Mouse (Mus musculus): Measurements from ENCODE around the gene Slc4a3. TPM values are rescaled to one million over a fixed set of nuclear protein-coding genes. Genes with fewer than 3 reads are reported as not detected.

Slc4a3 gene
- polyA plus RNA-seq, 1 experiment = 19.2 TPM

GRCm38 (mm10) chr1:75530546-75530945, 15.5 kb upstream of the Slc4a3 start:
- no peak overlapping the region for H3K27ac ChIP-seq (ENCODE audit: control insufficient read depth, insufficient read depth, low read depth, low read length)
- TF ChIP-seq CTCF (IDR thresholded peaks at IDR 0.05; ENCODE audit: control insufficient read depth, insufficient read depth, insufficient replicate concordance, low read depth, low read length) = peak; percentile 13; the same call in 1 of the 2 replicates
- TF ChIP-seq POLR2A (IDR thresholded peaks at IDR 0.05; ENCODE audit: control insufficient read depth, low read depth, low read length) = no peak
- no peak overlapping the region for H3K4me3 ChIP-seq (ENCODE audit: control insufficient read depth, low read depth, low read length)
- H3K36me3 ChIP-seq (ENCODE audit: control insufficient read depth, insufficient read depth, low read length) = peaks cover 1% of the 10 kb centered on the region
- no peaks in the 10 kb centered on the region for H3K27me3 ChIP-seq (ENCODE audit: control insufficient read depth, insufficient read depth, low read length)
- no peaks in the 10 kb centered on the region for H3K4me1 ChIP-seq (ENCODE audit: control insufficient read depth, insufficient read depth, low read length)

DNA sequence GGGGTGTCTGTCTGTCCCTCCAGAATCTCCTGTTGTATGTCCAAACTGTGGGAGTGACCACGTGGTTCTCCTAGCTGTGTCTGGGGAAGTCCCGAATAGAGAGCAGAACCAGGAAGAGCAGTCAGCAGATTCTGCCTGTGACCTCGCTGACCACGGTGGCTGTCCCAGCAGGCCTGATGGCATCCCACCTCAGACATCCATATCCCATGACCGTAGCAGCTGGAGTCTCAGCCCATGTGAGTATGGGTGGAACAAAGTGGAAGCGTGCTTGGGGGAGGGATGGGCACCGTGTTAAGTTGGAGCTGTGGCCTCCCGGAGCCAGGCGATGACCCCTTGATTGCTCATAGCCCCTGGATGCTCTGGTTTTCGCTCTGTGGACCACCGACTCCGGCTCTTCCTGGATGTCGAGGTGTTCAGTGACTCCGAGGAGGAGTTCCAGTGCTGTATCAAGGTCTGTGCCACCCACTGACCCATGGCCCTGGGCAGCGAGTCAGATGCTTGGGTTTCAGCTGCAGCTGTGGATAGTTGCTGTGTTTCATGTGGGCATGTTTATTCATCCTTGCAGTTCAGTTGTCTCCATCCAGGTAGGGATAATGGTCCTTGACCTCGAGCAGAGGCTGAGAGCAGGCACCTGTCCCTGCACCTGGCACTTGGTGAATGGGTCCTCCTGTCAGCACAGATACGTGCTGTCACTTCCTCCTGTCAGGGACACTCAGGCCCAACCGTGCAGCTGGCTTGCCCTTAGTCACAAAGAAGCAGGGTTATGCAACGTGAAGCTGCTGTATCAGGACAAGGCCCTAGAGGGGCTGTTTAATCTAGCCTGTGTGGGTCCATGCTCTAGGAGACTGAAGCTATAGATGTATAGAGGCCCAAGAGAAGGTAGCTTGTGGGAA, 13.5 kb upstream of the Slc4a3 start:
- peaks cover 1% of the 10 kb centered on the region for H3K36me3 ChIP-seq (ENCODE audit: control insufficient read depth, insufficient read depth, low read length)
- TF ChIP-seq CTCF (IDR thresholded peaks at IDR 0.05; ENCODE audit: control insufficient read depth, insufficient read depth, insufficient replicate concordance, low read depth, low read length) (no peak), POLR2A (IDR thresholded peaks at IDR 0.05; ENCODE audit: control insufficient read depth, low read depth, low read length) (no peak)
- no peak overlapping the region for H3K27ac ChIP-seq (ENCODE audit: control insufficient read depth, insufficient read depth, low read depth, low read length)
- no peak overlapping the region for H3K4me3 ChIP-seq (ENCODE audit: control insufficient read depth, low read depth, low read length)
- H3K27me3 ChIP-seq (ENCODE audit: control insufficient read depth, insufficient read depth, low read length) = no peaks in the 10 kb centered on the region
- no peaks in the 10 kb centered on the region for H3K4me1 ChIP-seq (ENCODE audit: control insufficient read depth, insufficient read depth, low read length)

DNA sequence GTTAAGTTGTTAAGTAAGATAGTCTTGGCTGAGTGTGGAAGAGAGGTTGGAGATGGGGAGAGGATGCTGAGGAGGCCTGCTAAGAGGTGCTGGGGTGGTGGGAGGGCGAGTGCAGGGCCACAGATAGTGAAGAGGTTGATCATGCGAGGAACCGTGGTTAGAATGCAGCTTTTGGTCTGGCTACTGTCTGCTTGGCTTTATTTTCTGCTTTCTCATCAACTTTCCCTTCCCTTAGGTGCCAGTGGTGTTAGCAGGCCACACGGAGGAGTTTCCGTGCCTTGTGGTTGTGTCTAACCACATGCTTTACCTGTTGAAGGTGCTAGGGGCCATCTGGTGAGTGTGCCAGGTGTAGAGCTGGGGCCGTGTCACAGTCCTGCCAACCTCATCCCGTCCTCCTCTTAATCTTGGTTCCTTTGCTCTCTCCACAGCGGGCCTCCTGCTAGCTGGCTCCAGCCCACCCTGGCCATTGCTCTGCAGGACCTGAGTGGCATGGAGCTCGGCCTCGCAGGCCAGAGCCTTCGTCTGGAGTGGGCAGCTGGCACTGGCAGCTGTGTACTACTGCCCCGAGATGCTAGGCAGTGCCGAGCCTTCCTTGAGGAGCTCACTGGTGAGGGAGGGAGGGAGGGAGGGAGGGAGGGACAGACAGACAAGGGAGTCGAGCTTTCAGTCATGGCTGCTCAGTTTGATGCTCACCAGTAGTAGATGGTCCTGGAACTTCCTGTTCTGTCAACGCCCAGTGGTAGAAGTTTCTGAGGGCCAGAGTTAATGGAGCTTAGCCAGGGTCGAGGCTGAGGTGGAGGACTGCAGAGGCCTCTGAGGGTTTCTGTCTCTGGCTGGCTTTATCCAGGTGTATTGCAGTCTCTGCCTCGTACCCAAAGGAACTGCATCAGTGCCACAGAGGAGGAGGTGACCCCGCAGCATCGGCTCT, 12.5 kb upstream of the Slc4a3 start:
- Histone ChIP-seq H3K4me3 (ENCODE audit: control insufficient read depth, low read depth, low read length) (no peak overlapping the region), H3K36me3 (ENCODE audit: control insufficient read depth, insufficient read depth, low read length) (peaks cover 1% of the 10 kb centered on the region), H3K4me1 (ENCODE audit: control insufficient read depth, insufficient read depth, low read length) (no peaks in the 10 kb centered on the region), H3K27me3 (ENCODE audit: control insufficient read depth, insufficient read depth, low read length) (no peaks in the 10 kb centered on the region), H3K27ac (ENCODE audit: control insufficient read depth, insufficient read depth, low read depth, low read length) (no peak overlapping the region)
- TF ChIP-seq POLR2A (IDR thresholded peaks at IDR 0.05; ENCODE audit: control insufficient read depth, low read depth, low read length) = no peak
- 0 out of 2 replicates have a peak, but pooled peaks have one; percentile 4 for TF ChIP-seq CTCF (IDR thresholded peaks at IDR 0.05; ENCODE audit: control insufficient read depth, insufficient read depth, insufficient replicate concordance, low read depth, low read length)

GRCm38 (mm10) chr1:75537587-75537986, 8.5 kb upstream of the Slc4a3 start:
- H3K27me3 ChIP-seq (ENCODE audit: control insufficient read depth, insufficient read depth, low read length) = no peaks in the 10 kb centered on the region
- H3K4me3 ChIP-seq (ENCODE audit: control insufficient read depth, low read depth, low read length) = no peak overlapping the region
- TF ChIP-seq POLR2A (IDR thresholded peaks at IDR 0.05; ENCODE audit: control insufficient read depth, low read depth, low read length) (no peak), CTCF (IDR thresholded peaks at IDR 0.05; ENCODE audit: control insufficient read depth, insufficient read depth, insufficient replicate concordance, low read depth, low read length) (no peak)
- H3K27ac ChIP-seq (ENCODE audit: control insufficient read depth, insufficient read depth, low read depth, low read length) = no peak overlapping the region
- no peaks in the 10 kb centered on the region; the same call in 1 of the 2 replicates for H3K36me3 ChIP-seq (ENCODE audit: control insufficient read depth, insufficient read depth, low read length)
- H3K4me1 ChIP-seq (ENCODE audit: control insufficient read depth, insufficient read depth, low read length) = no peaks in the 10 kb centered on the region

DNA sequence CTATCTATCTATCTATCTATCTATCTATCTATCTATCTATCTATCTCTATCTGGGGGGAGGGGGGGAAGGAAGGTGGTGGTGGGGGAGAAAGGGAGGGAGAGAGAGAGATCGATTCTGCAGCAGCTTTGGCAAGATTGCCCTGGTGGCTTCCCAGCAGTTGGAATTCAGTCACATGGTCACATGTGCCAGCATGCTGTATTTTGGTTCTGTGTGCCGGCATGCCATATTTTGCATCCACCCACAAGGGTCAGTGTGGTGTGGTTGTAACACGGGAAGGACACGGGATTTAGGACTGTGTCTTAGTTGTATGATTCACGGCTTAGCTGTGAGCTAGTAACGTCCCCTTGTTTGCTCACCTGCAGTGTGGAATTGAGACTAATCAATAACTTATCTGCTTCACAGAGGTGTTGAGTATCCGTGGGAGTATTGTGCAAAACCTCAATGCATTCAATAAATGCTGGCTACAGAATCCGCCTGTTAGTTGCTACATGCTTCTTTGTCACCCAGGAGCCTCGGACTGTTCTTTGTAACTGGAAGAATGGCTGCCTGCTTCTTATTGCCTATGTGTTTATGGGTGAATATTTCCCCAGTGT, 7.4 kb upstream of the Slc4a3 start:
- TF ChIP-seq CTCF (IDR thresholded peaks at IDR 0.05; ENCODE audit: control insufficient read depth, insufficient read depth, insufficient replicate concordance, low read depth, low read length) = no peak
- Histone ChIP-seq H3K4me1 (ENCODE audit: control insufficient read depth, insufficient read depth, low read length) (no peaks in the 10 kb centered on the region), H3K27ac (ENCODE audit: control insufficient read depth, insufficient read depth, low read depth, low read length) (no peak overlapping the region), H3K27me3 (ENCODE audit: control insufficient read depth, insufficient read depth, low read length) (no peaks in the 10 kb centered on the region), H3K36me3 (ENCODE audit: control insufficient read depth, insufficient read depth, low read length) (no peaks in the 10 kb centered on the region; the same call in 1 of the 2 replicates), H3K4me3 (ENCODE audit: control insufficient read depth, low read depth, low read length) (no peak overlapping the region)

- H3K36me3 ChIP-seq (ENCODE audit: control insufficient read depth, insufficient read depth, low read length) = no peaks in the 10 kb centered on the region
- no peak overlapping the region for H3K4me3 ChIP-seq (ENCODE audit: control insufficient read depth, low read depth, low read length)
- TF ChIP-seq CTCF (IDR thresholded peaks at IDR 0.05; ENCODE audit: control insufficient read depth, insufficient read depth, insufficient replicate concordance, low read depth, low read length) = no peak
- no peak for TF ChIP-seq POLR2A (IDR thresholded peaks at IDR 0.05; ENCODE audit: control insufficient read depth, low read depth, low read length)
- H3K4me1 ChIP-seq (ENCODE audit: control insufficient read depth, insufficient read depth, low read length) = peaks cover 6% of the 10 kb centered on the region
- H3K27me3 ChIP-seq (ENCODE audit: control insufficient read depth, insufficient read depth, low read length) = no peaks in the 10 kb centered on the region
- H3K27ac ChIP-seq (ENCODE audit: control insufficient read depth, insufficient read depth, low read depth, low read length) = no peak overlapping the region
Observed at GRCm38 (mm10) chr1:75541496-75541895, 4.6 kb upstream of the Slc4a3 start.
